Comparison of ENCODE assay signal across 9 mouse cellular contexts in the genomic region with DNA sequence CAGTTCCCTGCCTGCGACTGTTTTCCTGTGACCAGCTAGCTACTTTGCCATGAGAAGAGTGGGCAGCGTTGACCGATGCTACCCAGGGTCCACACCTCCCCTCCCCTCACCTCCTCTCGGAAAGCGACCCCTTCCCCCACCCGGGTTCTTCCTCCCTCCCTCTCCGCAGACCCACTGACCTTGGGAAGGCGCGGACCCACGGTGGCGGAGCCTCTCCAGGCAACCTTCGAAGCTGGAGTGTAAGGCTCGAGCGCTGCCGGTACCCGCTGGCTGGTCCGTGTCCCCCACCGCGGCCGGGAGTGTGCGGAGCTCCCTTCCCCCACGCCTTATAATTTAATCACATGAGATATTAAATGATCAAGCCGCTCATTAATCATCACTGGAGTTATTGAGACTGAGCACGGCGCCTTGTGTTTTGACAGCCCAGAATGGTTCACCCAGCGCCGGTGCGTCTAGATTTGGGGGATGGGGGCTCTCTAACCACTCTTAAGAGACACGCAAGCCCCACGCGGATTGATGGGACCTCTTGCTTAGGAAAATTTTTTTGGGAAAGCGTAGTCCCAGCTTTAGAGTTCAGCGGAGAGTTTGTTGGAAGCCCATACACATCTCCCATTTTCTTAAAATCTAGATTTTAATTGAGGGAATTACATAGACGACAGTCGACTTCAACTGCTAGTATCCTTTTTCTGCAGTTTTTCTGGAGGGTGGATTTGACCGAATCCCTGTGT. TPM values are rescaled to one million over a fixed set of nuclear protein-coding genes. Genes with fewer than 3 reads are reported as not detected.
A peak's percentile ranks its signal among the peaks of the same experiment; 100 is the strongest.
DNase-seq lines count a peak whose midpoint lies in the region; ATAC-seq lines count a peak whose summit lies in the region.
"Had no signal": no experiment of that assay in that cellular context is flagged by ENCODE, and none has a peak within 500 bp of the region (broad histone marks: within the 10 kb centered on the region; RNA-seq: fewer than 3 reads in every experiment).

No protein-coding gene starts in this region.

- no peak overlapping the region for H3K9ac ChIP-seq in limb, embryonic 11.5 days (ENCODE audit: low read length)

- H3K27ac ChIP-seq in heart, embryonic 10.5 days, result no peak overlapping the region
- H3K27ac ChIP-seq in limb, embryonic 11.5 days (replicated peaks; ENCODE audit: low read depth, low read length), result no peak overlapping the region

- WGBS in heart, embryonic 10.5 days, result 4% methylated on average over 36 of the region's 36 CpGs
- 3% methylated on average over 36 of the region's 36 CpGs for WGBS in limb, embryonic 11.5 days

- H3K4me3 ChIP-seq in heart, embryonic 10.5 days, result peak overlapping the region; percentile 45
- no peak overlapping the region for H3K4me3 ChIP-seq in limb, embryonic 11.5 days (ENCODE audit: low read depth, low read length)

- peaks cover 85% of the 10 kb centered on the region for H3K27me3 ChIP-seq in heart, embryonic 10.5 days (ENCODE audit: insufficient read depth, poor library complexity, severe bottlenecking)
- peaks cover 50% of the 10 kb centered on the region for H3K27me3 ChIP-seq in limb, embryonic 11.5 days (ENCODE audit: control insufficient read depth, insufficient read depth, low read length)

- intact Hi-C loops in heart, postnatal 10 days (cut with DNase I), result loop anchor here (5.0 to 10.0 kb wide), 2 partner anchors 248 to 345 kb away; a partner anchor contains a TSS

- no peaks in the 10 kb centered on the region for H3K9me3 ChIP-seq in heart, embryonic 10.5 days
- no peaks in the 10 kb centered on the region for H3K9me3 ChIP-seq in limb, embryonic 11.5 days (ENCODE audit: control insufficient read depth, low read length)

- ATAC-seq in limb, embryonic 11.5 days (ENCODE audit: insufficient number of reproducible peaks, low FRiP score, low TSS enrichment, low read depth), result no peak

- no peak overlapping the region; the same call in 1 of the 2 replicates for H3K4me2 ChIP-seq in limb, embryonic 11.5 days (ENCODE audit: low read depth, severe bottlenecking)

- H3K36me3 ChIP-seq in heart, embryonic 10.5 days, result no peaks in the 10 kb centered on the region
- H3K36me3 ChIP-seq in limb, embryonic 11.5 days (ENCODE audit: control insufficient read depth, insufficient read depth, low read length), result no peaks in the 10 kb centered on the region

- DNase-seq in heart, embryonic 10.5 days (ENCODE audit: low spot score), result no peak
- DNase-seq in heart, postnatal 10 days, result no peak
- peak; percentile 13 for DNase-seq in right cerebral cortex, postnatal 4 days
- no peak for DNase-seq in right cerebral cortex, postnatal 14 days
- peak; percentile 57 for DNase-seq in limb, embryonic 11.5 days (ENCODE audit: low spot score)
- no peak for DNase-seq in left cerebral cortex, adult 18-20 months (ENCODE audit: low spot score in 2 of 2)
- DNase-seq in cerebellum, adult 11-12 months, result no peak
- no peak for DNase-seq in gastrocnemius, postnatal 25 days
- DNase-seq: thymus, adult 2 months had no signal

- H3K4me1 ChIP-seq in heart, embryonic 10.5 days, result peaks cover 20% of the 10 kb centered on the region
- no peaks in the 10 kb centered on the region for H3K4me1 ChIP-seq in limb, embryonic 11.5 days (ENCODE audit: control insufficient read depth, insufficient read depth, low read length)

RNA-seq across cellular contexts. Expression of a gene that starts 16.2 kb away (rescaled TPM):
- 18.7 and 20.8 TPM in 2 replicates for polyA plus RNA-seq in heart, embryonic 10.5 days (2016; fragmentation: Nextera tagmentation; extraction: Ambion mirVana)
- 10 to 100 TPM; 39.9 to 50.6 TPM for total RNA-seq in heart, postnatal 10 days (2021)
- polyA plus RNA-seq in limb, embryonic 11.5 days (2014; fragmentation: Nextera tagmentation; extraction: Ambion mirVana), result 31.1 and 34.3 TPM in 2 replicates
- 10 to 100 TPM; 21.7 to 25.4 TPM for total RNA-seq in left cerebral cortex, adult 18-20 months (2021)
- 10 to 100 TPM; 33.9 to 37.8 TPM for total RNA-seq in gastrocnemius, postnatal 25 days (2021)

Comparison
In these comparisons a context has a peak if more than half of its experiments do, and no peak if none do; other contexts are left out.
1. DNase-seq: peak in right cerebral cortex, postnatal 4 days (single experiment) and limb, embryonic 11.5 days (single experiment); none in heart, embryonic 10.5 days (single experiment), heart, postnatal 10 days (0 of 2), right cerebral cortex, postnatal 14 days (single experiment), left cerebral cortex, adult 18-20 months (0 of 2), cerebellum, adult 11-12 months (single experiment) and gastrocnemius, postnatal 25 days (single experiment).